Mouse (Mus musculus) limb, embryonic 13.5 days (tissue): ENCODE results near the gene Olfr1336. TPM values are rescaled to one million over a fixed set of nuclear protein-coding genes. Genes with fewer than 3 reads are reported as not detected.

Source experiments
- ATAC-seq: fragments of 200-750 bp; cut with Nextera tagmentation; 2 replicates; pipeline ENCODE4 v1.8.0; 2017; ENCODE audit warnings: low read depth, moderate number of reproducible peaks, moderate TSS enrichment; ENCODE audit not compliant: low FRiP score
- H3K27ac ChIP-seq: fragments of 300-500 bp; sonication (generic); 2 replicates; pipeline ENCODE4 v1.5.1; 2015; ENCODE audit warnings: inconsistent platforms, mild to moderate bottlenecking, moderate library complexity
- H3K27me3 ChIP-seq: fragments of 300-500 bp; sonication (generic); 2 replicates; pipeline ENCODE4 v1.6.1; 2015; ENCODE audit warnings: mild to moderate bottlenecking, inconsistent platforms
- H3K36me3 ChIP-seq: fragments of 300-500 bp; sonication (generic); 2 replicates; pipeline ENCODE4 v1.6.1; 2015; ENCODE audit warnings: inconsistent platforms, mild to moderate bottlenecking, moderate library complexity
- H3K4me1 ChIP-seq: fragments of 300-500 bp; sonication (generic); 2 replicates; pipeline ENCODE4 v1.6.1; 2015; ENCODE audit warnings: inconsistent platforms
- H3K4me2 ChIP-seq: fragments of 300-500 bp; sonication (generic); replicated peaks from 2 replicates; pipeline ENCODE4 v1.6.1; 2015; ENCODE audit warnings: inconsistent platforms, mild to moderate bottlenecking, moderate library complexity
- H3K4me3 ChIP-seq: fragments of 300-500 bp; sonication (generic); 2 replicates; pipeline ENCODE4 v1.5.1; 2015; ENCODE audit warnings: moderate library complexity, mild to moderate bottlenecking, inconsistent platforms
- H3K9ac ChIP-seq: fragments of 300-500 bp; sonication (generic); 2 replicates; pipeline ENCODE4 v1.6.1; 2015; ENCODE audit warnings: mild to moderate bottlenecking, inconsistent platforms
- H3K9me3 ChIP-seq: fragments of 300-500 bp; sonication (generic); 2 replicates; pipeline ENCODE4 v1.6.1; 2016; ENCODE audit warnings: inconsistent platforms
- WGBS: fragments of 180-500 bp; shearing (Covaris S2); methylation state at CpG from one replicate; pipeline ENCODE4 v1.1.7; 2015; 5-methylcytosine and 5-hydroxymethylcytosine counted together
- polyA plus RNA-seq: library from polyadenylated mRNA; unstranded; fragments of >200 nt; fragmentation: Nextera tagmentation; extraction: Ambion mirVana; gene quantifications from 2 replicates; pipeline ENCODE4 v1.2.1, GENCODE M21; 2015

Olfr1336 gene
- not detected in 2 replicates for polyA plus RNA-seq

DNA sequence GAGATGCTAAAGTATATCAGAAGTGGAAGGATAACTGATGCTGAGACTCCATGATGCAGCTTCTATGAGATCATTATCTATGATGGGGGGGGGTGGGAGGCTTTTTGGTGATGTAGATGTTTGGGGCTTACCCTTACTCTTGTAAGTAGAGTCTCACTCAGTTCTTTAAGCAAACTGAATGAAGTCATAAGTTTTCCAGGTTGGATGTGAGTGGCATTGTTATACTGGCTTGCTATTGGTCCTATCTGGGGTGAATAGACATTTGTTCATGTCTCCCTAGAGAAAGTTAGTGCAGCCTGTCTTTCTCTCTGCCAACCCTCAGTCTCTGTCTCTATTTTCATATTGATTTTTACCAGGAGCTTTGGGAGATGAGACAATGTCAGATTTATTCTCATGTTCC lies at the start of gene Olfr1336:
Gene Olfr1336 (plus strand): TSS at position 301 of the 400 bp plus-strand sequence.
- Histone ChIP-seq H3K4me1 (no peaks in the 10 kb centered on the region), H3K4me2 (no peak within 1 kb of the TSS), H3K9ac (no peak within 1 kb of the TSS), H3K27me3 (no peaks in the 10 kb centered on the region), H3K36me3 (no peaks in the 10 kb centered on the region), H3K27ac (no peak within 1 kb of the TSS), H3K4me3 (no peak within 1 kb of the TSS), H3K9me3 (0 out of 2 replicates have a peak, but pooled peaks cover 3% of the 10 kb centered on the region)
- ATAC-seq, result no peak

DNA sequence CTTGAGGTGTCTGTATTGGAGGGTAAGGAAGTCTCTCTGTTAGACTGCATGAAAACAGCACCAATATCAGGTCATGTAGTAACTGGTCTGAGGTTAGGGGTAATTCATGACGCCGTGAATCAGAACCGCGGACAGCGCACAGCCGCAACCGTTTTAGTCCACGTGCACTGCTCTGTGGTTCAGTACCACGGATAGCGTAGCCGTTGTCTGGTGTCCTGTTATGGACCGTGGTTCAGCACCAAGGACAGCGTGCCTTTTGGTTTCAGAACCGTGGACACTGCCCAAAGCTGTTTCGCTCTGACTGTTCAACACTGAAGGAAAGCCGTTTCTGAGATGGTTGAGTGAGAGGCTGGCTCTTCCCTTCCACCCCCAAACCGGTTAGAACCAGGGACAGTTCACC lies 45.9 kb upstream of the Olfr1336 start, which contains the start of gene Gm20715:
Gene Gm20715 (plus strand): TSS at position 235 of the 400 bp plus-strand sequence.
- H3K9ac ChIP-seq, result no peak within 1 kb of the TSS
- no peaks in the 10 kb centered on the region for H3K4me1 ChIP-seq
- H3K27me3 ChIP-seq, result 0 out of 2 replicates have a peak, but pooled peaks cover 3% of the 10 kb centered on the region
- no peaks in the 10 kb centered on the region for H3K9me3 ChIP-seq
- ATAC-seq, result peak; percentile 97
- no peak within 1 kb of the TSS for H3K27ac ChIP-seq
- H3K4me2 ChIP-seq, result no peak within 1 kb of the TSS
- no peak within 1 kb of the TSS for H3K4me3 ChIP-seq
- no peaks in the 10 kb centered on the region for H3K36me3 ChIP-seq
- 1% methylated on average over 17 of the region's 17 CpGs for WGBS

DNA sequence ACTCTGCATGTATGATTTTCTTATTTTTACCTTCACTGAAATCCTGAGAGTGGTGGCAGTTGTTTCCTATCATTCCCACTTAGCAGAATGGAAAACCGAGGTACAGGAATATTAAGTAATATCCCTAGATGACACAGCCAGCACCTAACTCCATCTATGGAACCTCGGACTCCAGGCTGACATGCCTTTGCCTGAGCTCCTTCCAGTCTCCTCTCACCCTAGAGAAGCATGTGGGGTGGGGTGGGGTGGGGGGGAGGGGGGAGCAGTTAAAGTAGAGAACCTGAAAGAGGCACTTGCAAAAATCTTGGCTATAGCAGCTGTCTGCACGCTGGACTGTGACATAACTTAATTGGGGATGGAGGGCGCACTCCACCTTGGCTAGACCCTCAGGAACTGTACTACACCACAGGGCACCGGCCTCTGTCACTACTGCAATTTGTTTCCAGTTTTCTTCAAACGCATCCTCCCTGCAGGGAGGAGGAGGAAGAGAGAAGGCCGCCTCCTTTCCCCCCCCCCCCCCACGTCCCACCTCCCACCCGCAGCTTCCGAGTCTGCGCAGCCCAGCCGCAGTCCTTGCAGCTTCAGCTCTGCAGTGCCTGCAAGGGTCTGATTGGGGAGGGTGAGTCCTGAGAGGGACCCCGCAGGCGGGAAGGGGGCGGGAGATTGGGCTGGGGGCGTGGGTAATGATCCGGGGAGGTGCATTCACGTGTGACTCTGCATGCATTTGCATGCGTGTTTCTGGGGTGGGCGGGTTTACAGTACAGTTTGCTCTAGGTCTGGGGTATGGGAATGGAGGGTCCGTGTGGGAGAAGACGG lies 41.1 kb upstream of the Olfr1336 start:
- Histone ChIP-seq H3K36me3 (no peaks in the 10 kb centered on the region), H3K9ac (no peak overlapping the region), H3K9me3 (no peaks in the 10 kb centered on the region), H3K27me3 (0 out of 2 replicates have a peak, but pooled peaks cover 7% of the 10 kb centered on the region), H3K4me1 (no peaks in the 10 kb centered on the region), H3K4me2 (no peak overlapping the region), H3K4me3 (no peak overlapping the region), H3K27ac (no peak overlapping the region)
- WGBS, result 11% methylated on average over 20 of the region's 22 CpGs
- ATAC-seq, result no peak

DNA sequence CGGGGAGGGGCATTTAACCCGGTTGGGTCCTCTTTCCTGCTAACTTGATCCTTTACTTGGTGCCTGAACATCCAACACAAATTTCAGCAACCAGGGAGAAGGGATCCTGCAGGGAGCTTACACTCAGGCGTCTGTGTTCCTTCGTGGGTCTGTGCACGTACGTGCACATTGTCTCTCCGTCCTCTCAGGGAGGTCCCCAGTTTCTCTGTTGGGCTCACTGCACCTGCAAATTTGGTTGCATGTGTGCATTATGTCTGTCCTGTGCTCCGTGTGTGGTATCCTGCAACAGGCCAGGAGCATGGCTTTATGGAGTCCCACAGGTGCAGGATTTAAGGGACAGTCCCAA lies 40.6 kb upstream of the Olfr1336 start:
- no peak for ATAC-seq
- 20% methylated on average over 8 of the region's 8 CpGs for WGBS
- H3K4me1 ChIP-seq, result no peaks in the 10 kb centered on the region

DNA sequence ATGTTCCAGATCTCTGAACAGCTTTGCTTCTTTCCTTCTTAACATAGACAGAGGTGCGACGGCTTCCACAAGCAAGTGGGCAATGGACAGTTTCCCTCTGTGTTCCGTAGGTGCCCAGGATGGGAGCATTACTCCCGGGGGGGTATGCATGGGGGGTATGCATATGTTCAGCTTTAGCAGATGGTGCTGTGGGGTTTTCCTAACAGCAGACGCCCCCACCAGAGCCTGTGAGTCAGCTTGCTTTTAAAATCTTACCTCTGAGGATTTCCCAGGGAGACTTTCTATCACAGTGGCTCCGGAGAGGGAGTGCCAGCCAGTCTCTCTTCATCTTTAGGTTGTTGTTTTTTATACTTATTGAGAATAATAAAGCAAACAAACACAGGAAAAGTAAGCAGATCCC lies 36.1 kb upstream of the Olfr1336 start:
- 77% methylated on average over 6 of the region's 6 CpGs for WGBS
- Histone ChIP-seq H3K4me2 (no peak overlapping the region), H3K9me3 (no peaks in the 10 kb centered on the region), H3K36me3 (no peaks in the 10 kb centered on the region), H3K27me3 (0 out of 2 replicates have a peak, but pooled peaks cover 4% of the 10 kb centered on the region), H3K4me1 (no peaks in the 10 kb centered on the region), H3K4me3 (no peak overlapping the region), H3K9ac (no peak overlapping the region), H3K27ac (no peak overlapping the region)
- no peak for ATAC-seq

More for the DNA sequence above, 40.6 kb upstream of the Olfr1336 start:
- no peak overlapping the region for H3K4me2 ChIP-seq
- 0 out of 2 replicates have a peak, but pooled peaks cover 7% of the 10 kb centered on the region for H3K27me3 ChIP-seq
- no peak overlapping the region for H3K9ac ChIP-seq
- no peak overlapping the region for H3K4me3 ChIP-seq
- no peaks in the 10 kb centered on the region for H3K36me3 ChIP-seq
- no peak overlapping the region for H3K27ac ChIP-seq
- no peaks in the 10 kb centered on the region for H3K9me3 ChIP-seq

DNA sequence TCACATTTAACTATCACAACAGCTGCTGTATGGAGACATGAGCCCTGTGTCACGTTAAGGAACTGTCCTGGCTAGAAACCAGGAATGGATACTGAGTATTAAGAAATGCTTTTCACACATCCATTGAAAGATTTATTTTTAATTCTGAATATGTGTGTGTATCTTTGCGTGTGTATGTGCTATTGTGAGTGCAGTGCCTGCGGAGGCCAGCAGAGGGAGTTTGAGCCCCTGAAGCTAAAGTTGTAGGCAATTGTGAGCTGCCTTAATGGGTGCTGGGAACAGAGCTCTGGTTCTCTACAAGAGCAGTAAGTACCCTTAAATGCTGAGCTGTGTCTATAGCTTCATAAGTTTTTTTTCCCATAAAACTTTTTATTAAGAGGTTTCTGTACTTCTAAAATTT lies 26.6 kb upstream of the Olfr1336 start:
- H3K4me2 ChIP-seq, result no peak overlapping the region
- H3K27me3 ChIP-seq, result no peaks in the 10 kb centered on the region
- ATAC-seq, result no peak
- WGBS, result 89% methylated on average over 3 of the region's 3 CpGs
- no peaks in the 10 kb centered on the region for H3K36me3 ChIP-seq
- H3K27ac ChIP-seq, result no peak overlapping the region
- H3K4me1 ChIP-seq, result no peaks in the 10 kb centered on the region
- H3K4me3 ChIP-seq, result no peak overlapping the region
- no peak overlapping the region for H3K9ac ChIP-seq
- peaks cover 11% of the 10 kb centered on the region; the same call in 1 of the 2 replicates for H3K9me3 ChIP-seq

DNA sequence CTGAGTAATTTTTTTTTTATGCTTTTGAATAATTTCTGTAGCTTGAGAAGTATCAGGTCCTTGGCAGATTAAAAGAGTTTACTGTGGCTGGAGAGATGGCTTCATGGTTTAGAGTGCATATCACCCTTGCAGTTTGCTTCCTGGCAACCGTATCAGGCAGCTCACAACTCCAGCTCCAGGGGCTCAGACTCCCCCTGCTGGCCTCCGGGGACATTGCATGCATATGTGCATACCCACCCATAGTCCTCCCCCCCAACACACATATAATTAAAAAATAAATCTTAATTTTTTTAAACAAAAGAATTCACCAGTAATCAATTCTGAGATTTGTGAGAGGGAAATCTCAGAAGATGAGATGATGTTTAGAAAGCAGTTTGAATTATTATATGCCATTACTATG lies 25.6 kb upstream of the Olfr1336 start:
- no peak overlapping the region for H3K4me2 ChIP-seq
- 42% methylated on average over 2 of the region's 2 CpGs for WGBS
- H3K27me3 ChIP-seq, result no peaks in the 10 kb centered on the region
- no peak for ATAC-seq
- H3K36me3 ChIP-seq, result no peaks in the 10 kb centered on the region
- H3K4me3 ChIP-seq, result no peak overlapping the region
- H3K4me1 ChIP-seq, result no peaks in the 10 kb centered on the region
- H3K27ac ChIP-seq, result no peak overlapping the region
- no peak overlapping the region for H3K9ac ChIP-seq
- H3K9me3 ChIP-seq, result peaks cover 11% of the 10 kb centered on the region; the same call in 1 of the 2 replicates

DNA sequence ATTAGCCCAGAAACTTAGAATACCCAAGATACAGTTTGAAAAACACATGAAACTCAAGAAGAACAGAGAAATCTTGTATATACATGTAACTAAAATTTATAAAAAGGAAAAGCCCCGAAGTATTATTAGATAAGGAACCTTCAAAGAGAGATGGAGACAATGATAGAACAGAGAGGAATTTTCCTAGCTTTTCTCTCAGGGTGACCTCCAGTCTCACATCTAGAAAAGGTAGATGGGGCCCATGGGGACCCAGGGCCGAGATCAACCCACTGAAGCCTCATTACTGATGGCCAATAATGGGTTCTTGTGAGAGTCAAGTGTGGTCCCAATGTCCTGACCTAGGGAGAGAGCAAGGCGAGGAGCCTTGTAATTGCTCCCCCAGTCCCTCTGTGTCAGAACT lies 17.6 kb upstream of the Olfr1336 start, which contains the start of gene Olfr1344:
Gene Olfr1344 (plus strand): TSS at position 301 of the 400 bp plus-strand sequence.
- ATAC-seq, result no peak
- Histone ChIP-seq H3K4me2 (no peak within 1 kb of the TSS), H3K4me1 (no peaks in the 10 kb centered on the region), H3K9me3 (no peaks in the 10 kb centered on the region), H3K4me3 (no peak within 1 kb of the TSS), H3K9ac (no peak within 1 kb of the TSS), H3K36me3 (no peaks in the 10 kb centered on the region), H3K27ac (no peak within 1 kb of the TSS), H3K27me3 (no peaks in the 10 kb centered on the region)
- WGBS, result 62% methylated on average over 3 of the region's 3 CpGs

DNA sequence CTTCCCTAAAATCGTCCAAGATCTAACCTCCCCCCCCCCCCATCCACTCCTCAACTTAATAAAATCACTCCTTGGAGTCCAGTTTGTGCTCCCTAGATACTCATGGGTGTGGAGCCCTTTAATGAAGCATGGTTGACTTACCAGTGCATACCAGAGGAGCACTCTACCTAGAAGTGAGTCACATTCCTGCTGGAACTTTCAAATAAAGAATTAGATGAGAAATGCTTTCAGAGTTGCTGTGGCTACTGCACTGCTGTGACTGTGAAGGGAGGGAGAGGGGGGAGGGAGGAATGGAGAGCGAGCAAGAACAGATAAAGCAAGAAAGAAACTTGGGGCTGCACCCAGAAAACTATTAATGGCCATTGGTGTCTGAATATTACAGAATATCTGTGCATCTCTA lies 14.8 kb upstream of the Olfr1336 start:
- H3K36me3 ChIP-seq, result no peaks in the 10 kb centered on the region
- H3K9ac ChIP-seq, result no peak overlapping the region
- WGBS, result 63% methylated on average over 2 of the region's 2 CpGs

DNA sequence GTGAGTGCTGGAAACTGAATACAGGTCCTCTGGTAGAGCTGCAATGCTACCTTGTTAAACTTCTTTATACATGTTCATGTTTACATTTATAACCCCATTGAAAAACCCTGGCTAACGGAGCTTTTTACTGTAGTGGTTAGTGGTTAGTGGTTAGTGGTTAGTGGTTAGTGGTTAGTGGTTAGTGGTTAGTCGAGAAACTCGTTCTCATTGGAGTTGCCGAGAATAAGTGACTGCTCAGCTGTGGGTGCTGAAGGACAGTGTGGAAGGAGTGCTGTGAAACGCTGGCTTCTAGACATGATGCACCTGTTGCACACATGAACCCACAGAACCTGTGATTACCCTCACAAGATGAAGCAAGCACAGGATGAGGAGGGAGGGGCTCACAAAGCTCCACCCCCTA lies 8.2 kb upstream of the Olfr1336 start:
- Histone ChIP-seq H3K9ac (no peak overlapping the region), H3K4me1 (no peaks in the 10 kb centered on the region), H3K4me3 (no peak overlapping the region), H3K4me2 (no peak overlapping the region), H3K36me3 (no peaks in the 10 kb centered on the region), H3K27me3 (no peaks in the 10 kb centered on the region), H3K27ac (no peak overlapping the region), H3K9me3 (0 out of 2 replicates have a peak, but pooled peaks cover 7% of the 10 kb centered on the region)
- WGBS, result 78% methylated on average over 5 of the region's 5 CpGs
- no peak for ATAC-seq

More for the DNA sequence above, 14.8 kb upstream of the Olfr1336 start:
- Histone ChIP-seq H3K4me2 (no peak overlapping the region), H3K27me3 (no peaks in the 10 kb centered on the region), H3K9me3 (0 out of 2 replicates have a peak, but pooled peaks cover 2% of the 10 kb centered on the region), H3K4me3 (no peak overlapping the region), H3K27ac (no peak overlapping the region), H3K4me1 (no peaks in the 10 kb centered on the region)
- ATAC-seq, result no peak

DNA sequence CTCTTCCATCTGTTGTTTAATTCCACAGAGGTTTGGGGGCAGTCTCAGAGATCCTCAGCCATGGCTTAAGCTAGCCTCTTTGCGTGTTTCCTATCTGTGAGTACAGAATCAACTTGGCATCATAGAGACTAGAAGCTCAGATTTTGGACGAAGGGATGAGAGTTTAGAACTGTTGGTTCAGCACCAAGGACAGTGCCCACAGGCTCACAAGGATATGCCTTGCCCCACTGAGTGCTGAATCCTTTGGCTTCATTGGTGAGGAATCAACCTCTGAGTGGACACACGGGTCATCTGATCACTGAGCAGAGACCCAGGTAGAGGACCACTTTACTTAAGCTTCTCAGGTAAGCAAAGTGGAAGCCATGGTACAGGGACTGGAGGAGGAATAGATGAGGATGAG lies 431 bp downstream of the Olfr1336 start:
- WGBS, result 41% methylated on average over 3 of the region's 3 CpGs
- no peaks in the 10 kb centered on the region for H3K27me3 ChIP-seq
- no peak overlapping the region for H3K4me3 ChIP-seq
- H3K4me2 ChIP-seq, result no peak overlapping the region
- no peaks in the 10 kb centered on the region for H3K36me3 ChIP-seq
- H3K9me3 ChIP-seq, result 0 out of 2 replicates have a peak, but pooled peaks cover 3% of the 10 kb centered on the region
- H3K9ac ChIP-seq, result no peak overlapping the region
- no peaks in the 10 kb centered on the region for H3K4me1 ChIP-seq
- no peak overlapping the region for H3K27ac ChIP-seq
- ATAC-seq, result no peak

DNA sequence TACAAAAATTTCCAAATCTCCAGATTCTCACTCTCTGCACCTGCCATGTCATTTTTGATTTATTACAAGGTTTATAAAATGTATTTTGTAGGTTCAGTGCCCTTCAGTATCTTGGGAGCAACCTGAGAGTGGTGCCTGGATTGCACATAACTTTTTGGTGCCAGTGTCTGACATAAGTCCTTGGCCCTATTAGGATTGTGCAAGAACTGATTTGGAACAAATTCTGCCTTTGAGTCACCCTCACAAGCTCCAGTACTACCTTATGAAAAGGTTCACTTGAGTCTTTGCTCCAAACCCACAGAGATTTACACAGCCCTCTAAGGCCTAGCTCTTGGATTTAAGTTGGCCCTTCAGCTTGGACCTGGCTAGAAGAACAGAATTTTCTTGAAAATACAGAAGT lies 11.0 kb downstream of the Olfr1336 start, which contains the start of gene Olfr1346:
Gene Olfr1346 (plus strand): TSS at position 151 of the 400 bp plus-strand sequence.
- Histone ChIP-seq H3K9ac (no peak within 1 kb of the TSS), H3K27me3 (no peaks in the 10 kb centered on the region), H3K4me2 (no peak within 1 kb of the TSS), H3K36me3 (no peaks in the 10 kb centered on the region), H3K4me3 (no peak within 1 kb of the TSS), H3K4me1 (no peaks in the 10 kb centered on the region), H3K9me3 (no peaks in the 10 kb centered on the region; the same call in 1 of the 2 replicates), H3K27ac (no peak within 1 kb of the TSS)
- no peak for ATAC-seq
